Mouse (Mus musculus) MEL (cell line): ENCODE measurements at regions not wholly inside any gene's neighbourhood (a gene's known extent, or its start where the extent isn't known, plus 50 kb on each side); places are given as distances from the start of the nearest gene placed in this dataset.

ENCODE experiments used
- DNase-seq: peaks from one replicate; pipeline ENCODE4 v3.0.0; 2011; ENCODE audit warnings: low read depth, low spot score
- H3K27ac ChIP-seq: 2 replicates; pipeline ENCODE4 v1.5.1; 2012; ENCODE audit warnings: low read depth, mild to moderate bottlenecking, control low read depth, low read length, moderate library complexity; ENCODE audit not compliant: control insufficient read depth
- H3K27me3 ChIP-seq, 2 experiments: fragments of 150-350 bp in 1 of 2; sonication (generic) in 1 of 2; 2 replicates each; pipeline ENCODE4 v1.6.1; 2012; ENCODE audit warnings: low read length in 2 of 2, mild to moderate bottlenecking in 2 of 2, improper control_type of control experiment in 1 of 2, moderate library complexity in 1 of 2; ENCODE audit not compliant: insufficient read depth in 2 of 2, control insufficient read depth in 1 of 2
- H3K36me3 ChIP-seq, 2 experiments: 2 replicates each; pipeline ENCODE4 v1.6.1; 2012 to 2014; ENCODE audit warnings: low read length in 2 of 2, improper control_type of control experiment in 1 of 2, inconsistent platforms in 1 of 2, mild to moderate bottlenecking in 1 of 2; ENCODE audit not compliant: insufficient read depth in 2 of 2, control insufficient read depth in 1 of 2
- H3K4me1 ChIP-seq, 2 experiments: fragments of 150-350 bp in 1 of 2; sonication (generic) in 1 of 2; 2 replicates each; pipeline ENCODE4 v1.6.1; 2012; ENCODE audit warnings: low read length in 2 of 2, improper control_type of control experiment in 1 of 2, mild to moderate bottlenecking in 1 of 2; ENCODE audit not compliant: insufficient read depth in 2 of 2, control insufficient read depth in 1 of 2
- H3K4me3 ChIP-seq, 2 experiments: fragments of 150-350 bp in 1 of 2; sonication (generic) in 1 of 2; 2 replicates each; pipeline ENCODE4 v1.5.1; 2012; ENCODE audit warnings: low read depth in 2 of 2, low read length in 2 of 2, mild to moderate bottlenecking in 2 of 2, moderate library complexity in 2 of 2, control low read depth in 1 of 2, improper control_type of control experiment in 1 of 2; ENCODE audit not compliant: control insufficient read depth in 1 of 2, insufficient read depth in 1 of 2
- H3K79me2 ChIP-seq: 2 replicates; pipeline ENCODE4 v1.6.1; 2012; ENCODE audit warnings: mild to moderate bottlenecking, low read length, moderate library complexity; ENCODE audit not compliant: control insufficient read depth, poor library complexity, insufficient read depth
- H3K9ac ChIP-seq: 2 replicates; pipeline ENCODE4 v1.6.1; 2012; ENCODE audit warnings: low read depth, mild to moderate bottlenecking, control low read depth, low read length, moderate library complexity; ENCODE audit not compliant: control insufficient read depth, poor library complexity, severe bottlenecking
- H3K9me3 ChIP-seq: fragments of 150-350 bp; sonication (generic); replicated peaks from 2 replicates; pipeline ENCODE4 v1.6.1; 2012; ENCODE audit warnings: mild to moderate bottlenecking, low read length, improper control_type of control experiment, moderate library complexity; ENCODE audit not compliant: insufficient read depth
- CHD1 ChIP-seq: IDR thresholded peaks from 2 replicates; pipeline ENCODE4 v1.6.1; 2012; ENCODE audit warnings: low read depth, mild to moderate bottlenecking, inconsistent platforms, low read length, improper control_type of control experiment
- CTCF ChIP-seq, 3 experiments: IDR thresholded peaks in 2 of 3; conservative IDR thresholded peaks in 1 of 3; 2 replicates each; pipeline ENCODE4 v1.5.1; 2011 to 2012; ENCODE audit warnings: low read length in 3 of 3, low read depth in 2 of 3, mild to moderate bottlenecking in 2 of 3, improper control_type of control experiment in 1 of 3, inconsistent platforms in 1 of 3, mixed read lengths in 1 of 3, moderate library complexity in 1 of 3; ENCODE audit not compliant: control insufficient read depth in 1 of 3, insufficient read depth in 1 of 3, poor library complexity in 1 of 3, severe bottlenecking in 1 of 3
- MYB ChIP-seq: IDR thresholded peaks from 2 replicates; pipeline ENCODE4 v1.6.1; 2011; ENCODE audit warnings: mild to moderate bottlenecking, low read depth, low read length, improper control_type of control experiment
- NRF1 ChIP-seq: IDR thresholded peaks from 2 replicates; pipeline ENCODE4 v1.6.1; 2014; ENCODE audit warnings: low read depth, mild to moderate bottlenecking, inconsistent platforms, low read length, improper control_type of control experiment, moderate library complexity; ENCODE audit not compliant: poor library complexity, insufficient read depth, severe bottlenecking
- ZMIZ1 ChIP-seq: IDR thresholded peaks from 2 replicates; pipeline ENCODE4 v1.6.1; 2012; ENCODE audit warnings: low read depth, mild to moderate bottlenecking, inconsistent platforms, low read length, improper control_type of control experiment, moderate library complexity

DNA sequence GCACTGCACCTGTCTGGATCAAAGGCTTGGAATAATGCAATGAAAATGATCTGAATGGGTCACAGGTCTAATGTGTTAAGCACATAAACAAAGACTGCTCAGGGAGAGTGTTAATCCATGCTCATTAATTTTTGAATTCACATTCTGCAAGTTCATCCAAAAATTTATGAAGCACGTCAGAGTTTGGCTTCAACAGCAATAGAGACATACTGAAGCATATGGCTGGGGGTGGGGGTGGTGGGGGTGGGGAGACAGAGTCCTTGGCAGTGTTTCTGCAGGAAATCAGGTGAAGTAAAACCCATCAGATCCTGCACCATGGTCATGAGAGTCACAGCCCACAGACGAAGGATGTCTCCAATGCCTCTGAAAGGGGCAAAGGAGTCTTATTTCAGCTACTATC is 526.7 kb downstream of the Pom121l12 start:
- no peak overlapping the region for H3K4me3 ChIP-seq
- H3K9me3 ChIP-seq, result no peaks in the 10 kb centered on the region
- no peaks in the 10 kb centered on the region for H3K36me3 ChIP-seq
- H3K9ac ChIP-seq, result no peak overlapping the region
- H3K4me1 ChIP-seq, result no peaks in the 10 kb centered on the region
- TF ChIP-seq ZMIZ1, result no peak
- no peak for TF ChIP-seq CTCF (IDR thresholded peaks at IDR 0.05 in 2 of 3, conservative IDR thresholded peaks at IDR 0.05 in 1 of 3; ENCODE audit: control insufficient read depth in 1 of 3, insufficient read depth in 1 of 3, low read depth in 2 of 3, low read length in 3 of 3, poor library complexity in 1 of 3, severe bottlenecking in 1 of 3)
- no peak for TF ChIP-seq MYB
- TF ChIP-seq CHD1, result no peak
- no peak for TF ChIP-seq NRF1
- H3K79me2 ChIP-seq, result no peaks in the 10 kb centered on the region
- no peak for DNase-seq
- no peak overlapping the region for H3K27ac ChIP-seq
- H3K27me3 ChIP-seq, result no peaks in the 10 kb centered on the region
